Mouse (Mus musculus) forebrain, embryonic 12.5 days (tissue): Measurements from ENCODE around the gene Zfp575. TPM values are rescaled to one million over a fixed set of nuclear protein-coding genes. Genes with fewer than 3 reads are reported as not detected.

Source experiments
- ATAC-seq: fragments of 200-750 bp; cut with Nextera tagmentation; 2 replicates; pipeline ENCODE4 v1.8.0; 2017; ENCODE audit warnings: moderate TSS enrichment; ENCODE audit not compliant: low FRiP score
- H3K27ac ChIP-seq: fragments of 300-500 bp; sonication (generic); 2 replicates; pipeline ENCODE4 v1.5.1; 2016; ENCODE audit warnings: mild to moderate bottlenecking
- H3K27me3 ChIP-seq: fragments of 300-500 bp; sonication (generic); 2 replicates; pipeline ENCODE4 v1.6.1; 2016; ENCODE audit warnings: mild to moderate bottlenecking
- H3K36me3 ChIP-seq: fragments of 300-500 bp; sonication (generic); replicated peaks from 2 replicates; pipeline ENCODE4 v1.6.1; 2016; ENCODE audit warnings: mild to moderate bottlenecking
- H3K4me1 ChIP-seq: fragments of 300-500 bp; sonication (generic); 2 replicates; pipeline ENCODE4 v1.6.1; 2016
- H3K4me2 ChIP-seq: fragments of 300-500 bp; sonication (generic); 2 replicates; pipeline ENCODE4 v1.6.1; 2016; ENCODE audit warnings: mild to moderate bottlenecking, moderate library complexity
- H3K4me3 ChIP-seq: fragments of 300-500 bp; sonication (generic); replicated peaks from 2 replicates; pipeline ENCODE4 v1.5.1; 2016; ENCODE audit warnings: mild to moderate bottlenecking
- H3K9ac ChIP-seq: fragments of 300-500 bp; sonication (generic); 2 replicates; pipeline ENCODE4 v1.6.1; 2016; ENCODE audit warnings: mild to moderate bottlenecking
- H3K9me3 ChIP-seq: fragments of 300-500 bp; sonication (generic); 2 replicates; pipeline ENCODE4 v1.6.1; 2016
- WGBS: fragments of 180-500 bp; shearing (Covaris S2); methylation state at CpG from one replicate; pipeline ENCODE4 v1.1.7; 2016; 5-methylcytosine and 5-hydroxymethylcytosine counted together
- polyA plus RNA-seq: library from polyadenylated mRNA; unstranded; fragments of >200 nt; fragmentation: Nextera tagmentation; extraction: Ambion mirVana; gene quantifications from 2 replicates; pipeline ENCODE4 v1.2.1, GENCODE M21; 2016

The Zfp575 gene
- polyA plus RNA-seq, 1 experiment from 2014 or later = 3.5 TPM

DNA sequence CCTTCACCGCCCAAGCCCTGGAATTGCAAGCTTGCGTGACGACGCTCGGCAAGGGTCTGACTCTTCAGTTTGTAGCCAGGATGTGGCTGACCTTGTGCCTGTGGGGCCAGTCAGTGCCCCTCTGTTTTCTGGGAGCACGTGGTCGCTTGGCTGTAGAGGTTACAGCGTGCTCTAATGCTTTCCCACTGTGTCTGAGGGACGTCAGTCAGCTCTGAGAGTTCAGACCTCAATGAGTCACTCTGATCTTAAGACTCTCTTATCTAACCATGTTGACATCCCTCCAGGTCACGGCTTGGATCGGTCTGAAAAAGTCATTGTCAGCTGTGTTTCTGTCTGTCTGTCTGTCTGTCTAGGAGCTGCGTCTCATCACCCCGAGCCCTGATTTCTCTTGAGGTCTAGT is 27.4 kb upstream of the Zfp575 start:
- Histone ChIP-seq H3K36me3 (no peaks in the 10 kb centered on the region), H3K27me3 (peaks cover 54% of the 10 kb centered on the region), H3K4me2 (no peak overlapping the region), H3K9me3 (no peaks in the 10 kb centered on the region), H3K9ac (no peak overlapping the region), H3K4me1 (peaks cover 21% of the 10 kb centered on the region), H3K4me3 (no peak overlapping the region), H3K27ac (no peak overlapping the region)
- ATAC-seq = no peak
- WGBS = 76% methylated on average over 13 of the region's 13 CpGs

DNA sequence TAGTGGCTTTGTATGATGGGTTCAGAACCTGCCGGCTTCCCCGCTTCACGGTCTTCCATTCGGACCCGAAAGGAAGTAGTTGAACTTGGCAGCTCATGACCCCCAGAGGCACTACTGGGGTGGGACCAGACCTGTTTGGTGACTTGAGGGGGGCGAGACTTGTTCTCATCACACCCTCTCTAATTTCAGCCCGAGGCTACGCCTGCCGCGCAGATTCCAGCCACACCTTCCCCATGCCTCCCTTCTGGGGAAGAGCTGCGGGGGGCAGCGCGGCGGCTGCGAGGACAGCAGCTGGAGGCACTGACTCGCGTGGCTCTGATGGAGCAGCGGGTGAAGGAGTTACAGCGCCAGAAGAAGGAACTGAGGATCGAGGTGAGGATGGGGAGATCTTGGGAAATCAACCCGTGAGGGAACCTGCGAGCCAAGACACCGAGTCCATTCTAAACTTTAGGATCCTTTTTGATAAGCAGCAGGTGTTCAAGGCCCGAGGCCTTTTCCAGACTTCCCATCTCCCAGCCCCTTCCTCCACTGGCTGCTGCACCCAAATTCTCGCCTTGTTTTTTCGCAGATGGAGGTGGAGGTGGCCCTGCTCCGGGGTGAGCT is 25.0 kb upstream of the Zfp575 start:
- H3K9ac ChIP-seq = no peak overlapping the region
- H3K4me1 ChIP-seq = peaks cover 21% of the 10 kb centered on the region
- peak overlapping the region; percentile 11; the same call in 1 of the 2 replicates for H3K4me3 ChIP-seq
- 3% methylated on average over 27 of the region's 27 CpGs for whole genome bisulfite sequencing
- H3K27ac ChIP-seq = no peak overlapping the region
- H3K4me2 ChIP-seq = peak overlapping the region; percentile 28
- no peaks in the 10 kb centered on the region for H3K9me3 ChIP-seq
- no peaks in the 10 kb centered on the region for H3K36me3 ChIP-seq
- no peak for ATAC-seq
- H3K27me3 ChIP-seq = peaks cover 70% of the 10 kb centered on the region

DNA sequence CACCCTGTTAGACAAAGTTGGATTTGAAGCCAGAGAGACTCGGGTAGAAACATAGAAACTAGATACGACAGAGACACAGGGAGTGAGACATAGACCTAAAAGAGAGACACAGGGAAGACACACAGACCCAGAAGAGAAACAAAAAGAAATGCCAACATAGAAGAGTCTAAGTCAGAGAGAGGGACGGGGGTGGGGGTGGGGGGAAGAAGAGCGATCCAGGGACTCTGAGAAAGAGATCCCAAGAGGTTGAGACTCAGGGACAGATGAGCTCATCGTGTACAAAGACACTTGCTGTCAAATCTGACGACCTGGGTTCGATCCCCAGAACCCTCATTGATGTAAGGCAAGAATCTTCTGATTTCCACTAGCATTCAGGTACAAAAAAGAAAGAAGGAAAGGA is 24.3 kb upstream of the Zfp575 start:
- Histone ChIP-seq H3K27ac (no peak overlapping the region), H3K36me3 (no peaks in the 10 kb centered on the region), H3K9me3 (no peaks in the 10 kb centered on the region), H3K9ac (no peak overlapping the region), H3K4me2 (peak overlapping the region; percentile 58; the same call in 1 of the 2 replicates), H3K4me1 (peaks cover 21% of the 10 kb centered on the region), H3K4me3 (peak overlapping the region; percentile 36), H3K27me3 (peaks cover 70% of the 10 kb centered on the region)
- WGBS = 10% methylated on average over 7 of the region's 7 CpGs
- no peak for ATAC-seq

DNA sequence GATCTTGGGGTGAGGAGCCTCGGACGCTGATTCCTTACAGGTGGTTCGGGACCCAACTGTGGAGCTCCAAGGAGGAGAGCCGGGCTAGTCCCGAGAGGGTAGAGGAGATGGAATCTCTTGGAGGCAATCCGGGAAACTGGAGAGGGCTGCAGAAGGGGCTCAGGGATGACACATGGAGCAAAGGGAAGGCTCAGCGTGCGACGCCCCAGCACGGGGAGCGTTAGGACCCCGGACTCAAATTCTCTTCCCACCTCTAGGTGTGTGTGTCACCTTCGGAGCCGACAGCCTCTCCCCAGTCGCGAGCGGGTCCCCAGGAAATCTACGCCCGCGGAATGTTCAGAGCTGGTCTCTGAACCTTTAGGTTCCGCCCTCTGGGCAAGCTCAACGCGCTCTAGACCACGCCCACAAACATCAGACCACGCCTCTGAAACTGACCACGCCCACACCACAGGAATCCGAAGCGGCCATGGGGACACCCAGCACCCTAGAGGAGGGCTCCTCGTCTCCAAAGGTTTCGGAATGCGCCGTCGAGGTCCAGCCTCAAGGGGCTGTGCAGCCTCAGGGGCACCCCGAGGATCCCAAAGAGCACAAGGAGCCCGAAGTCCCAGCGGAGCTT is 23.5 kb upstream of the Zfp575 start:
- no peaks in the 10 kb centered on the region for H3K36me3 ChIP-seq
- under 1% methylated on average over 36 of the region's 36 CpGs for WGBS
- H3K27me3 ChIP-seq = peaks cover 70% of the 10 kb centered on the region
- no peaks in the 10 kb centered on the region for H3K9me3 ChIP-seq
- peak overlapping the region; percentile 22; the same call in 1 of the 2 replicates for H3K9ac ChIP-seq
- H3K27ac ChIP-seq = no peak overlapping the region
- peak; percentile 49 for ATAC-seq
- peaks cover 21% of the 10 kb centered on the region for H3K4me1 ChIP-seq
- peak overlapping the region; percentile 36 for H3K4me3 ChIP-seq
- peak overlapping the region; percentile 58 for H3K4me2 ChIP-seq

DNA sequence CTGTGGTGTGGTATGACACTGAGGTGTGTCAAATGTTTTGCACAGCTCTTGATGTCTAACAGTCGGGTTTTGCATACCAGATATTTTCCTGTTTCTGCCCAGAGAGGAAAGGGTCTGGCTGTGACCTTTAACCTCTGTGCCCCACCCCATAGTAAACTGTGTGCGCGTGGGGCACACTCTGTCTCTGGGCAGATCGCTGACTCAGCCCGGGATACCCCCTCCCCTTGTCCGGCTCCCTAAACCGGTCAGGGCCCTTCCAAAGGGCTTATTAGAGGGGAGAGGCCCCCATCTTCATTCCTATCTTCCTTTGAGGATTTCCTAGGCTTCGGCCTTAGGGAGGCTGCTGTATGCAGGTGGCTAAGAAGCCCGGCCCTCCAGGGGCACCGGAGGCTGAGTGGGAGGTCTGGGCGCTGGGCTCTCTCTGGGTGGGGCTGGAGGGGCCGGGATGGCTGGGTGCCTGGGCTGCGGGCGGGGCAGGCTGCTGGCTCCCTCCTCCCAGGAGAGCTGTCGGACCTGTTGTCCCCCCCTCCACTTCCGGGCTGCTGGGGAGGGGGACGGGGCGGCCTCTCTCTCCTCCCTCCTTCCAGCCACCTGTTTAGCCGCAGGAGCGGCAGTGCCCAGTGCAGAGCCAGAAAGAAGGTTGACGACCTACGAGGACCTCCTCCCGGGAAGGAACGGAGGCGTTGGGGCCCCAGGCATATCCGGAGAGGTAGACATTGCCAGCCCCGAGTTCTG is 22.9 kb upstream of the Zfp575 start, which contains the start of gene Phldb3:
Gene Phldb3 (plus strand): TSS at position 620 of the 735 bp plus-strand sequence.
- Histone ChIP-seq H3K4me3 (peak within 1 kb of the TSS; percentile 36), H3K4me2 (peak within 1 kb of the TSS; percentile 58), H3K4me1 (peaks cover 21% of the 10 kb centered on the region), H3K27me3 (peaks cover 68% of the 10 kb centered on the region), H3K36me3 (no peaks in the 10 kb centered on the region), H3K9ac (peak within 1 kb of the TSS; percentile 22; the same call in 1 of the 2 replicates), H3K9me3 (no peaks in the 10 kb centered on the region), H3K27ac (no peak within 1 kb of the TSS)
- WGBS = 3% methylated on average over 27 of the region's 27 CpGs
- no peak for ATAC-seq

DNA sequence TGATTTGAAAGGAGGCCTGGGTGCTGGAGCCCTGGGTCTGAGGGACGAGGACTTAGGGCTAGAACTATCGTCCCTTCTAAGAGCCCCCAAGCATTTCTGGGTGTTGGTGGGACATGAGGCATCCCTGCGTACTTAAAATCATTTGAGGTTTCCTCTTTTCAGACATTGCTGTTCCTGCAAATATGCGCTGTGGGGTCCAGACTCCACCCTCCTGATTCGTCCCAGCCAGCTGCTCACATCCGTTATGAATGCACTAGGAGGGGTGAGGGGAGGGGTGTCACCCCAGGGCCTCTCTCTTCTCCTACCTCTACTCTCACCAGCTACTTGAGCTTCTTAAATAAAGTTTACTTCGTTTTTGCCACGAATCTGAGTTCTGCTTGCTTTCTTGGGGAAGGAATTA is 21.1 kb upstream of the Zfp575 start:
- ATAC-seq = no peak
- no peaks in the 10 kb centered on the region for H3K36me3 ChIP-seq
- H3K27ac ChIP-seq = no peak overlapping the region
- H3K27me3 ChIP-seq = peaks cover 52% of the 10 kb centered on the region
- H3K9me3 ChIP-seq = no peaks in the 10 kb centered on the region
- WGBS = 74% methylated on average over 8 of the region's 8 CpGs
- peaks cover 21% of the 10 kb centered on the region for H3K4me1 ChIP-seq
- no peak overlapping the region for H3K4me3 ChIP-seq
- H3K4me2 ChIP-seq = no peak overlapping the region
- no peak overlapping the region for H3K9ac ChIP-seq

DNA sequence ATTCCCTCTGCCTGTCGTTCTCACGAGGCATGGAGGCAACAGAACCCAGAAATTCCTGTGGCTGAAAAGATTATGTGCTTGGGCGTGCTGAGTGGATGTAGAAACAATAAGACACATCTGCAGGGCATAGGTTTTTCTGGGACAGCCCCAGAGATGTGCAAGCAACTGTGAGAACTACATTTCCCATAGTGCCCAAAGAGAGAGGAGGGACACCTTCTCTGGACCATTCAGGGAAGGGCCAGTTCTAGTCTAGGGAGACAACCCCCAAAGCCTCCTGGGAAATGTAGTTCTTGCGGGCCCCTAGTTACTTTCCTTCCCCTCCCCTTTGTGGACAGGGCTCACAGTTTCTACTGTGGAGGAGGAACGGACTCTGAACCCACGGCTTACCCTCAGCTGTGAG is 20.6 kb upstream of the Zfp575 start:
- no peaks in the 10 kb centered on the region for H3K36me3 ChIP-seq
- no peak overlapping the region for H3K27ac ChIP-seq
- peaks cover 22% of the 10 kb centered on the region for H3K4me1 ChIP-seq
- no peak overlapping the region for H3K4me3 ChIP-seq
- H3K27me3 ChIP-seq = peaks cover 47% of the 10 kb centered on the region
- WGBS = 51% methylated on average over 6 of the region's 6 CpGs
- peak; percentile 76 for ATAC-seq
- no peak overlapping the region for H3K4me2 ChIP-seq
- no peaks in the 10 kb centered on the region for H3K9me3 ChIP-seq
- no peak overlapping the region for H3K9ac ChIP-seq

DNA sequence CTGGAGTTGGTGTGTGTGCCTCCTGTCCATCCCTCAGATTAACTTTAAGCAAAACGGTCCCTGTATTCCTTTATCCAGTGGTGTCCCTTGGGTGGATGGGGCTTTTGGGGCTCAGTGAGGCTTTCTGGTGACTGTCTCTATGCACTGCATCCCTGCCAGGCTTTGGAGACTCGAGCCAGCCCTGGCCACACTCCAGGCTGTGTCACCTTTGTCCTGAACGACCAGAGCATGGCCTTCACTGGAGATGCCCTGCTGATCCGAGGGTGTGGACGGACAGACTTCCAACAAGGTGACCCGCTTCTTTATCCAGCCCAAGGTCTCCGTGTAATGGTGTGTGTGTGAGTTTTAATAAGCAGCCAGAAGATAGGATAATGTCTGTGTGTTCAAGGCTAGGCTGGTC is 18.6 kb upstream of the Zfp575 start:
- ATAC-seq = no peak
- no peaks in the 10 kb centered on the region for H3K36me3 ChIP-seq
- no peak overlapping the region for H3K4me2 ChIP-seq
- H3K27me3 ChIP-seq = peaks cover 28% of the 10 kb centered on the region
- no peak overlapping the region for H3K4me3 ChIP-seq
- no peak overlapping the region for H3K9ac ChIP-seq
- no peak overlapping the region for H3K27ac ChIP-seq
- WGBS = 73% methylated on average over 7 of the region's 7 CpGs
- peaks cover 16% of the 10 kb centered on the region for H3K4me1 ChIP-seq
- no peaks in the 10 kb centered on the region for H3K9me3 ChIP-seq

DNA sequence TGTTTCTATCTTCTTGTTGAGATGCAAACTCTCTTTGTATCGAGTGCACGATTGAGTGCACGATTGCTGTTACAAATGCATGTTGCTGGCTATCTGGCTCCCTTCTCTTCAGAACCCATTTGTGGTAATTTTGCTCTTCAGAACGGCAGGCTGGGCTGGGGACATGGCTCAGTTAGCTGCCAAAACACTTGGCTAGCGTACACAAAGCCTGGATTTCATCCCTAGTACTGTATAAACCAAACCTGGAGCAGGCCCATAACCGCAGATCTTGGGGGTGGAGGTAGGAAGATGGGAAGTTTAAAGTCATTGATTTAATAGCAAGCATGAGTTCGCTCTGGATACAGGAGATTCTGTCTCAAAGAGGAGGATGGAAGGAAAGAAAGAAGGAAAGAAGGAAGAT is 18.1 kb upstream of the Zfp575 start:
- Histone ChIP-seq H3K9me3 (no peaks in the 10 kb centered on the region), H3K27me3 (peaks cover 23% of the 10 kb centered on the region), H3K9ac (no peak overlapping the region), H3K4me1 (peaks cover 12% of the 10 kb centered on the region), H3K36me3 (no peaks in the 10 kb centered on the region), H3K27ac (no peak overlapping the region), H3K4me2 (no peak overlapping the region), H3K4me3 (no peak overlapping the region)
- ATAC-seq = no peak
- whole genome bisulfite sequencing = 92% methylated on average over 7 of the region's 7 CpGs

DNA sequence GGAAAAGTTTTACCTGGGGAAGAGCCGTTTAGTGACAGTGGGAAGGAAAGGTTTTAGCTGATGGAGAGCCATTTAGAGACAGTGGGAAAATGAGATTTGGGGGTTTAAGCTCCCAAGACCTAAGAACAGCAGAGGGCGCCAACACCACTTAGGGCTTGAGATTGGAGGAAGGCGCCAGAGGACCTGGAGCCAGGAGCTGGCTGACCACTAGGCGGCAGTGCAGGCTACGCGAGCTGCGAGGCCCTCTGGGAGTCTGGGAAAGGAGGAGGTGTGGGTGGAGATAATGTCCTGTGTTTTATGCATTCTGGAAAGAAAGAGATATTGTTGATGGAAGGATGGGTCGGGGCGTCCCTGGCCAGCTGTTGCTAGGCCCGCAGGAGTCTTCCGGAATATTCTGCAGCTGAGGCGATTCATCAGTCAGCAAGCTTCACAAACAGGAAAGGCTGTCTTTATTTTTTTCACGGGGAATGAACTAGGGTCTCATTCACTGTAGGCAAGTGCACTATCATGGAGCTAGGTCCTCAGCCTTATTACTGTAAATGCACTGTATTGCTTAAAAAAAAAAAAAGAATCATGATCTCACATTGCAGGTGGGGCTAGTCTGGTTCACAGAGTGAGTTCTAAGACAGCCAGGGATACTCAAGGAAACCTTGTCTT is 13.6 kb upstream of the Zfp575 start:
- Histone ChIP-seq H3K9ac (no peak overlapping the region), H3K36me3 (no peaks in the 10 kb centered on the region), H3K4me3 (no peak overlapping the region), H3K4me1 (peaks cover 7% of the 10 kb centered on the region; the same call in 1 of the 2 replicates), H3K4me2 (peak overlapping the region; percentile 28), H3K27ac (no peak overlapping the region), H3K27me3 (no peaks in the 10 kb centered on the region), H3K9me3 (no peaks in the 10 kb centered on the region)
- 8% methylated on average over 13 of the region's 13 CpGs for WGBS
- peak; percentile 93 for ATAC-seq

DNA sequence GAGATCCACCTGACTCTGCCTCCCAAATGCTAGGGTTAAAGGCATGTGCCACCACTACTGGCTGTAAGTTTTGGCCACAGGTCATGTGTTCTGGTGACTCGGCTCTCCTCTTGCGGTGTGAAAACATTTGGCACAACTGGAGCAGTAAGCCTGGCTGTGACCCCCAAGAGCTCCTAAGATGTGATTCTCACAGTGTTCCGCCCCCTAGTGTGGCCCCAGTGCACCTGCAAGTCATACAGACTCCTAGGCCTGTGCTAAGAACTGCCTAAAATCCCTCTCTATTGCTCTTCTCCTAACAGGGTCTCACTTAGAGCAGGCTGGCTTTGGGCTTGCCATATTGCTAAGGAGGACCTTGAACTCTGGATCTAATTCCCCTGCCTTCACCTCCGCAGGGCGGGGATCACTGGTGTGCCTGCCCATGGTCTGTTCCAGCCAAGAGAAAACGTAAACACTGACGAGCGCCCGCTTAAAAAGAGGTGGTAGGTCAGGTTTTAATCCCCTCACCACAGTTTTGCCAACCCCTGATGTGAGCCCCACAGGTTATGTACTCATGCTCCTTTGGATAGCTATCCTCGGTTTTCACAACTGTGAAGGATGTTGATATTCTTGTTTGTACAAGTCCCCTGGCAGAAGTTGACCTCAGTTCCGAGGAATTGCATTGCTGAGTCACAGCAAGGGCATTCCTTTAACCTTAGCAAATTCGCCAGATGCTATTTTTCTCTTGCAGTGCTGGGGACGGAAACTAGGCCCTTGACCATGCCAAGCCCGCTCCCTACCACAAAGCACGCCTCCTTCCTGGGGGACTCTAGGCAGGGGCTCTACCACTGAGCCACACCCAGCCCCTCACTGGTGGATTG is 12.0 kb upstream of the Zfp575 start:
- Histone ChIP-seq H3K4me1 (peaks cover 13% of the 10 kb centered on the region), H3K36me3 (no peaks in the 10 kb centered on the region), H3K27ac (no peak overlapping the region), H3K4me3 (no peak overlapping the region), H3K4me2 (no peak overlapping the region), H3K9me3 (no peaks in the 10 kb centered on the region), H3K9ac (no peak overlapping the region), H3K27me3 (peaks cover 12% of the 10 kb centered on the region)
- ATAC-seq = no peak
- 76% methylated on average over 15 of the region's 15 CpGs for WGBS
